20 mouse cellular contexts compared by ENCODE assay signal in genomic region chr2:174668806-174669205, GRCm38 (mm10). TPM values are rescaled to one million over a fixed set of nuclear protein-coding genes. Genes with fewer than 3 reads are reported as not detected.
DNase-seq lines count a peak whose midpoint lies in the region; ATAC-seq and TF ChIP-seq lines count a peak whose summit lies in the region.
"Had no signal": no experiment of that assay in that cellular context is flagged by ENCODE, and none has a peak within 500 bp of the region (broad histone marks: within the 10 kb centered on the region; RNA-seq: fewer than 3 reads in every experiment).

No protein-coding gene starts in this region.

- peak overlapping the region; percentile 36; the same call in 1 of the 2 replicates for H3K27ac ChIP-seq in heart, adult 2 months
- peak overlapping the region; percentile 49; the same call in 1 of the 2 replicates for H3K27ac ChIP-seq in brown adipose tissue, adult 24 weeks (replicated peaks; ENCODE audit: low read depth, low read length)
- H3K27ac ChIP-seq in kidney, embryonic 14.5 days (ENCODE audit: low read depth, low read length) = no peak overlapping the region
- H3K27ac ChIP-seq: embryonic facial prominence, embryonic 13.5 days; forebrain, embryonic 12.5 days; hindbrain, embryonic 13.5 days; hindbrain, postnatal 0 days had no signal

- H3K36me3 ChIP-seq in heart, adult 2 months (ENCODE audit: control insufficient read depth, insufficient read depth, low read length) = no peaks in the 10 kb centered on the region
- no peaks in the 10 kb centered on the region for H3K36me3 ChIP-seq in kidney, embryonic 14.5 days (ENCODE audit: control insufficient read depth, insufficient read depth, low read length)
- H3K36me3 ChIP-seq: embryonic facial prominence, embryonic 13.5 days; forebrain, embryonic 12.5 days; hindbrain, embryonic 13.5 days had no signal

- no peak overlapping the region for H3K4me2 ChIP-seq in kidney, embryonic 14.5 days (replicated peaks; ENCODE audit: low read depth, low read length)
- H3K4me2 ChIP-seq: embryonic facial prominence, embryonic 13.5 days; forebrain, embryonic 12.5 days; hindbrain, embryonic 13.5 days had no signal

- peak; percentile 60; the same call in 1 of the 2 replicates for TF ChIP-seq EP300 in heart, adult 2 months (IDR thresholded peaks at IDR 0.05; ENCODE audit: insufficient read depth, low read depth, low read length)

- H3K79me2 ChIP-seq in heart, adult 2 months (replicated peaks; ENCODE audit: control insufficient read depth, insufficient read depth, low read length) = no peaks in the 10 kb centered on the region

- no peak overlapping the region for H3K9ac ChIP-seq in heart, adult 2 months (ENCODE audit: low read depth, low read length)
- no peak overlapping the region for H3K9ac ChIP-seq in kidney, embryonic 14.5 days (ENCODE audit: low read depth, low read length)
- H3K9ac ChIP-seq: embryonic facial prominence, embryonic 13.5 days; forebrain, embryonic 12.5 days; hindbrain, embryonic 13.5 days had no signal

- H3K9me3 ChIP-seq in kidney, embryonic 14.5 days (ENCODE audit: control insufficient read depth, low read length) = no peaks in the 10 kb centered on the region
- H3K9me3 ChIP-seq: embryonic facial prominence, embryonic 13.5 days; forebrain, embryonic 12.5 days; hindbrain, embryonic 13.5 days had no signal

- 36% methylated on average over 3 of the region's 3 CpGs for WGBS in heart, adult 2 months
- WGBS in kidney, embryonic 14.5 days = 59% methylated on average over 3 of the region's 3 CpGs

- ATAC-seq in kidney, embryonic 14.5 days (ENCODE audit: low FRiP score, low TSS enrichment) = no peak
- ATAC-seq: forebrain, embryonic 16.5 days; hindbrain, postnatal 0 days had no signal

- H3K4me3 ChIP-seq in heart, adult 2 months = no peak overlapping the region
- H3K4me3 ChIP-seq in brown adipose tissue, adult 24 weeks (ENCODE audit: insufficient read depth, low read depth, low read length) = no peak overlapping the region
- no peak overlapping the region for H3K4me3 ChIP-seq in kidney, embryonic 14.5 days (ENCODE audit: low read length)
- H3K4me3 ChIP-seq: embryonic facial prominence, embryonic 13.5 days; forebrain, embryonic 12.5 days; hindbrain, embryonic 13.5 days had no signal

- DNase-seq in adrenal gland, postnatal 14 days = peak; percentile 10
- no peak for DNase-seq in adrenal gland, postnatal 10 days
- peak in 1 of 2 experiments; percentile 46 for DNase-seq in heart, adult 2 months
- DNase-seq in heart, postnatal 4 days = no peak
- DNase-seq: adrenal gland, postnatal 36 days; cerebellum, adult 18-20 months; cerebellum, adult 9-11 months; cerebellum, postnatal 36 days; gastrocnemius, postnatal 14 days; kidney, adult 11 months; kidney, adult 9 months had no signal

- TF ChIP-seq CTCF in heart, adult 2 months (IDR thresholded peaks at IDR 0.05) = no peak

- intact Hi-C loops in heart, adult 2 months (cut with DNase I) = no loop called here

- H3K4me1 ChIP-seq in heart, adult 2 months (ENCODE audit: control insufficient read depth, insufficient read depth, low read length) = peaks cover 8% of the 10 kb centered on the region
- peaks cover 16% of the 10 kb centered on the region for H3K4me1 ChIP-seq in brown adipose tissue, adult 24 weeks (ENCODE audit: control insufficient read depth, insufficient read depth, insufficient read length, low read length)
- peaks cover 4% of the 10 kb centered on the region; the same call in 1 of the 2 replicates for H3K4me1 ChIP-seq in kidney, embryonic 14.5 days (ENCODE audit: control insufficient read depth, insufficient read depth, low read length)

- TF ChIP-seq POLR2A in heart, adult 2 months (IDR thresholded peaks at IDR 0.05; ENCODE audit: insufficient read depth, low read depth, low read length) = no peak

- no peaks in the 10 kb centered on the region for H3K27me3 ChIP-seq in heart, adult 2 months (ENCODE audit: control insufficient read depth, insufficient read depth, low read length)
- H3K27me3 ChIP-seq in kidney, embryonic 14.5 days (ENCODE audit: control insufficient read depth, insufficient read depth, low read length) = no peaks in the 10 kb centered on the region
- H3K27me3 ChIP-seq: CH12.LX had no signal

RNA-seq across cellular contexts. Expression of gene Zfp831, which starts 25.5 kb away (rescaled TPM):
- total RNA-seq in adrenal gland, postnatal 14 days (2021) = 0.19 and 2.0 TPM in 2 replicates
- under 1 TPM; 0.54 to 0.64 TPM for total RNA-seq in adrenal gland, postnatal 10 days (2021)
- total RNA-seq in heart, adult 2 months (2021) = under 1 TPM; 0.08 to 0.11 TPM
- polyA plus RNA-seq in heart, adult 2 months (2012; rRNA removed) = 0.03 and 0.10 TPM in 2 replicates
- under 1 TPM; 0.10 to 0.18 TPM for total RNA-seq in heart, postnatal 4 days (2021)
- polyA plus RNA-seq in brown adipose tissue, adult 24 weeks (2012; ENCODE audit: insufficient read depth, insufficient read length, missing spikeins) = not detected in 2 replicates
- not detected in 2 replicates for polyA plus RNA-seq in kidney, embryonic 14.5 days (2014; fragmentation: Nextera tagmentation; extraction: Ambion mirVana)
- polyA plus RNA-seq: forebrain, embryonic 12.5 days; forebrain, embryonic 16.5 days; hindbrain, embryonic 13.5 days; hindbrain, postnatal 0 days; intestine, embryonic 14.5 days had no signal
